ENCODE assay signal across 8 mouse cellular contexts in the genomic region with DNA sequence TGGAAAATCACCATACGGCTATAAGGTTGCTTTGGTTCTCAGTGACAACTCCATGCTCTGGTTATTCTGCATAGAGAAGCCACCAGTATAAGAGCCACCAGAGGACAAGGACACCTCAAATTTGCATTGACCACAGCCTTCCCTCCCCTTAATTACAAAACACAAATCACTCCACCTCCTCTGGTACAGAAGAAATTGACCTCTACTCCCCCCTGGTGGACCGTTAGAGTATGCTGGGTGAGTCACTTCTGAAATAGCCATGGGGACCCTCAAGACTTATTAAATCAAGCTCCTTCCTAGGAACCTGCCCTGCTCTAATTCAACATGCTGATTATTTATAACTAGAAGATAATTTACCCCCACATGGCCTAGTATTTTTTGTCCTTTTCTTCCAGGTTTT.
DNase-seq lines count a peak whose midpoint lies in the region; ATAC-seq and TF ChIP-seq lines count a peak whose summit lies in the region.

No protein-coding gene starts in this region.

- H3K9ac ChIP-seq in lung, embryonic 14.5 days = no peak overlapping the region

- H3K4me2 ChIP-seq in lung, embryonic 14.5 days = no peak overlapping the region

- H3K27ac ChIP-seq in gastrocnemius, adult 2 months = no peak overlapping the region
- no peak overlapping the region for H3K27ac ChIP-seq in lung, embryonic 14.5 days (ENCODE audit: low read depth)

- H3K4me1 ChIP-seq in lung, embryonic 14.5 days (ENCODE audit: insufficient read depth) = no peaks in the 10 kb centered on the region

- H3K9me3 ChIP-seq in lung, embryonic 14.5 days (ENCODE audit: low read depth, low read length) = no peaks in the 10 kb centered on the region

- no peaks in the 10 kb centered on the region for H3K36me3 ChIP-seq in lung, embryonic 14.5 days (ENCODE audit: insufficient read depth)

- ATAC-seq in lung, embryonic 14.5 days (ENCODE audit: insufficient read depth) = no peak
- ATAC-seq in megakaryocyte, adult 5-6 weeks (ENCODE audit: poor library complexity, severe bottlenecking) = 0 out of 2 replicates have a peak, but pooled peaks have one; percentile 33

- peak; percentile 51 for TF ChIP-seq CTCF in gastrocnemius, adult 2 months (IDR thresholded peaks at IDR 0.05)
- TF ChIP-seq CTCF in lung, embryonic 14.5 days (IDR thresholded peaks at IDR 0.05; ENCODE audit: low read depth) = peak; percentile 65

- intact Hi-C loops in gastrocnemius, adult 2 months (cut with DNase I) = no loop called here
- intact Hi-C loops in gastrocnemius, postnatal 36 days (cut with DNase I) = no loop called here

- no peak overlapping the region for H3K4me3 ChIP-seq in gastrocnemius, adult 2 months
- no peak overlapping the region for H3K4me3 ChIP-seq in lung, embryonic 14.5 days (ENCODE audit: low read depth, low read length)

- DNase-seq in gastrocnemius, adult 2 months = no peak
- no peak for DNase-seq in gastrocnemius, postnatal 36 days
- peak; percentile 68 for DNase-seq in lung, embryonic 14.5 days
- DNase-seq in lung, postnatal 25 days (ENCODE audit: low spot score) = no peak
- peak; percentile 46 for DNase-seq in brain, adult 2 months (ENCODE audit: low read depth, low spot score)
- DNase-seq in urinary bladder, postnatal 14 days (ENCODE audit: low spot score) = no peak
- DNase-seq in yolk sac, embryonic 10.5 days (ENCODE audit: low spot score) = no peak

- no peaks in the 10 kb centered on the region for H3K27me3 ChIP-seq in lung, embryonic 14.5 days (ENCODE audit: insufficient read depth, low read length)

- WGBS in lung, embryonic 14.5 days = 43% methylated on average over 2 of the region's 2 CpGs

Comparison
In these comparisons a context has a peak if more than half of its experiments do, and no peak if none do; other contexts are left out.
1. DNase-seq: peak in lung, embryonic 14.5 days (single experiment) and brain, adult 2 months (single experiment); none in gastrocnemius, adult 2 months (single experiment), gastrocnemius, postnatal 36 days (0 of 2), lung, postnatal 25 days (single experiment), urinary bladder, postnatal 14 days (single experiment) and yolk sac, embryonic 10.5 days (single experiment).